Mouse (Mus musculus): ENCODE measurements around the gene Kcnk6.
"Not testable (repeated sequence)": the region's sequence is repeated elsewhere in the genome, so short reads cannot be mapped to it uniquely, and the experiment has no call there.

DNA sequence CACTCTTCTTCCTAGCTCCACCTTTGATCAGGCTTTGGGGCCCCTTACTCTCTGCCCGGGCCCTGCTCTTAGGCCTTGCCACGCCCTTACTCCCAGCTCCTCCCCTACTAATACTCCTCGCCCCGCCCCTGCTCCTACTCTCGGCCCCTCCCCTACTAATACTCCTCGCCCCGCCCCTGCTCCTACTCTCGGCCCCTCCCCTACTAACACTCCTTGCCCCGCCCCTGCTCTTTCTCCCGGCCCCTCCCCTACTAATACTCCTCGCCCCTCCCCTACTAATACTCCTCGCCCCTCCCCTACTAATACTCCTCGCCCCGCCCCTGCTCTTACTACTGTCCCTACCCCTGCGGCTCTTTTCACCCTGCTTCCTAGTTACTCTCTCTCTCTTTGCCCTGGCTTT is 21.3 kb downstream of the Kcnk6 start:
- not testable (repeated sequence) for TF ChIP-seq CTCF (IDR thresholded peaks at IDR 0.05; ENCODE audit: insufficient read depth, low read length); POLR2A (IDR thresholded peaks at IDR 0.05; ENCODE audit: borderline replicate concordance, extremely low read depth, low read depth, low read length)

Measured in lung, adult 2 months (tissue).